Mouse (Mus musculus): Measurements from ENCODE around the gene Tango2. TPM values are rescaled to one million over a fixed set of nuclear protein-coding genes. Genes with fewer than 3 reads are reported as not detected.

Tango2 gene
- polyA plus RNA-seq, 1 experiment, result 31.1 TPM

DNA sequence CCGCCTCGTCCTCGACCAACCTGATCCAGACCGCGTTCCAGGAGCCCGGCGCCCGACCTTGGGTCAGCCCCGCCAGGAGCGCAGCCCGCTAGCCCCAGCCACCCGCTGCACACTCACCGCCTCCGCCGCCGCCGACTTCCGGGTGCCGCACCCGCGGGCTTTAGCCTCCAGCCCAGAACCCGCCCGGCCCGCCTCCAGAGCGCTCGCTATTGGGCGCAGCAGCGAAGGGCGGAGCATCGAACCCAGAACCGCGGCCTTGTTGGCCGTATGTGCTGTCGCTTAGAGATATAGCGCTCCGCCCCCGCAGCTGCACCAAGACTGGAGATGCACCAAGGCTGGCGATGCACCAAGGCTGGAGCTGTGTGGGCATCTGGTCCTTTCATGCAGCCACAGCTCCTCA is 4.1 kb downstream of the Tango2 start:
- Histone ChIP-seq H3K4me3 (ENCODE audit: extremely low read depth, insufficient read depth, insufficient read length) (peak overlapping the region; percentile 63), H3K4me1 (ENCODE audit: control insufficient read depth, insufficient read depth, insufficient read length) (peaks cover 6% of the 10 kb centered on the region; the same call in 1 of the 2 replicates), H3K27me3 (ENCODE audit: control insufficient read depth, insufficient read depth, low read length) (peaks cover 5% of the 10 kb centered on the region), H3K27ac (ENCODE audit: insufficient read depth, low read length) (no peak overlapping the region; the same call in 1 of the 2 replicates), H3K36me3 (ENCODE audit: control insufficient read depth, insufficient read depth, low read length) (no peaks in the 10 kb centered on the region; the same call in 1 of the 2 replicates)
- DNase-seq (ENCODE audit: low read depth in 1 of 2, low spot score in 2 of 2), result peak; percentile 85 to 97
- TF ChIP-seq CTCF (IDR thresholded peaks at IDR 0.05; ENCODE audit: extremely low read depth, insufficient read depth, insufficient read length, insufficient replicate concordance), result no peak
- TF ChIP-seq POLR2A (IDR thresholded peaks at IDR 0.05; ENCODE audit: low read depth, low read length), result peak; percentile 73
- under 1% methylated on average over 38 of the region's 38 CpGs for WGBS

GRCm38 (mm10) chr16:18342650-18343570 is 5.0 kb downstream of the Tango2 start:
- TF ChIP-seq POLR2A (IDR thresholded peaks at IDR 0.05; ENCODE audit: low read depth, low read length), result no peak
- TF ChIP-seq CTCF (IDR thresholded peaks at IDR 0.05; ENCODE audit: extremely low read depth, insufficient read depth, insufficient read length, insufficient replicate concordance), result no peak
- 33% methylated on average over 9 of the region's 9 CpGs for WGBS
- peaks cover 6% of the 10 kb centered on the region; the same call in 1 of the 2 replicates for H3K4me1 ChIP-seq (ENCODE audit: control insufficient read depth, insufficient read depth, insufficient read length)
- H3K27me3 ChIP-seq (ENCODE audit: control insufficient read depth, insufficient read depth, low read length), result no peaks in the 10 kb centered on the region
- no peak for DNase-seq (ENCODE audit: low read depth in 1 of 2, low spot score in 2 of 2)
- no peak overlapping the region; the same call in 1 of the 2 replicates for H3K27ac ChIP-seq (ENCODE audit: insufficient read depth, low read length)
- peaks cover 2% of the 10 kb centered on the region for H3K36me3 ChIP-seq (ENCODE audit: control insufficient read depth, insufficient read depth, low read length)
- H3K4me3 ChIP-seq (ENCODE audit: extremely low read depth, insufficient read depth, insufficient read length), result peak overlapping the region; percentile 63

- no peak overlapping the region for H3K27ac ChIP-seq (ENCODE audit: insufficient read depth, low read length)
- WGBS, result 71% methylated on average over 2 of the region's 2 CpGs
- H3K36me3 ChIP-seq (ENCODE audit: control insufficient read depth, insufficient read depth, low read length), result peaks cover 4% of the 10 kb centered on the region
- peaks cover 6% of the 10 kb centered on the region; the same call in 1 of the 2 replicates for H3K4me1 ChIP-seq (ENCODE audit: control insufficient read depth, insufficient read depth, insufficient read length)
- TF ChIP-seq CTCF (IDR thresholded peaks at IDR 0.05; ENCODE audit: extremely low read depth, insufficient read depth, insufficient read length, insufficient replicate concordance) (no peak), POLR2A (IDR thresholded peaks at IDR 0.05; ENCODE audit: low read depth, low read length) (no peak)
- H3K4me3 ChIP-seq (ENCODE audit: extremely low read depth, insufficient read depth, insufficient read length), result no peak overlapping the region
- H3K27me3 ChIP-seq (ENCODE audit: control insufficient read depth, insufficient read depth, low read length), result no peaks in the 10 kb centered on the region
- DNase-seq (ENCODE audit: low read depth in 1 of 2, low spot score in 2 of 2), result no peak
Measured at GRCm38 (mm10) chr16:18342076-18342475, 5.8 kb downstream of the Tango2 start.

DNA sequence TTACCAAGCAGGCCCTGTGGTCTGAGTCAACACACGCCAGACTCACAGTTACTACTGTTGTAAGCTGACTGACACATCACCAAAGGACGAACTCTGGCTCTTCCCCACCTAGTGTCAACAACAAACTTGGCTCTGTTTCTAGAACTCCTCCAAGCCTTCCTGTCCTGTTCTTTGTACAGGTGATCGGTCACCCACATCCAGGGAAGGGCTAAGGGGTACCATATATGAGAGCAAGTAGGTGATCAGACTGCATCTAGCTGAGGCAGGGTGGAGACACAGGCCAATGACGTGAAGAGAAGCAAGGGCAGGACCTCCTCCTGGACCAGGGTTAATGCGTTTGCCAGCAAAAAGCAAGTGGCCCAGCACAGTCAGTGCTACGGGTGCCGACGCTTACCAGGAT is 6.3 kb downstream of the Tango2 start:
- Histone ChIP-seq H3K4me1 (ENCODE audit: control insufficient read depth, insufficient read depth, insufficient read length) (peaks cover 6% of the 10 kb centered on the region; the same call in 1 of the 2 replicates), H3K27ac (ENCODE audit: insufficient read depth, low read length) (no peak overlapping the region), H3K4me3 (ENCODE audit: extremely low read depth, insufficient read depth, insufficient read length) (no peak overlapping the region), H3K36me3 (ENCODE audit: control insufficient read depth, insufficient read depth, low read length) (peaks cover 4% of the 10 kb centered on the region), H3K27me3 (ENCODE audit: control insufficient read depth, insufficient read depth, low read length) (no peaks in the 10 kb centered on the region)
- no peak for DNase-seq (ENCODE audit: low read depth in 1 of 2, low spot score in 2 of 2)
- TF ChIP-seq POLR2A (IDR thresholded peaks at IDR 0.05; ENCODE audit: low read depth, low read length), result no peak
- no peak for TF ChIP-seq CTCF (IDR thresholded peaks at IDR 0.05; ENCODE audit: extremely low read depth, insufficient read depth, insufficient read length, insufficient replicate concordance)
- 84% methylated on average over 8 of the region's 8 CpGs for WGBS

DNA sequence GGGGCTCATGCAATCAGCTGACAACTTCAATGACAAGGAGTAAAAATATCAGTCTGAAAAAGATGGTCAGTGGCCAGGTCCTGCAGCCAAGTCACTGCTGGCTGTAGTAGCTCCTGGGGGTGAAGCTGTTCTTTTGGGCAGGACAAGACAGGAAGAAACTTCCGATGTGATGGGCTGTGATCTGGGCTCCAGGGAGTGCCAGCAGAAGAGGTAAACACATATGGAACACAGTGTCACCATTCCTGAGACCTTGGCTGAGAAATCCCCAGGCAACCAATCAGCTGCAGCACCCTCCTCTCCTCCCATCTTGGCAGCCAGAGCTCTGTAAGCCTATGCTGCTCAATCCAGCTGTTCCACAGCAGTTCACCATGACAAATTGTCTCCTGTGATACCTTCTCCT is 8.0 kb downstream of the Tango2 start:
- Histone ChIP-seq H3K27me3 (ENCODE audit: control insufficient read depth, insufficient read depth, low read length) (no peaks in the 10 kb centered on the region), H3K27ac (ENCODE audit: insufficient read depth, low read length) (no peak overlapping the region), H3K4me1 (ENCODE audit: control insufficient read depth, insufficient read depth, insufficient read length) (peaks cover 6% of the 10 kb centered on the region; the same call in 1 of the 2 replicates), H3K36me3 (ENCODE audit: control insufficient read depth, insufficient read depth, low read length) (peaks cover 4% of the 10 kb centered on the region), H3K4me3 (ENCODE audit: extremely low read depth, insufficient read depth, insufficient read length) (no peak overlapping the region)
- no peak for DNase-seq (ENCODE audit: low read depth in 1 of 2, low spot score in 2 of 2)
- 97% methylated on average over 1 of the region's 1 CpGs for WGBS
- TF ChIP-seq POLR2A (IDR thresholded peaks at IDR 0.05; ENCODE audit: low read depth, low read length), result no peak
- no peak for TF ChIP-seq CTCF (IDR thresholded peaks at IDR 0.05; ENCODE audit: extremely low read depth, insufficient read depth, insufficient read length, insufficient replicate concordance)

GRCm38 (mm10) chr16:18337261-18337660 is 10.6 kb downstream of the Tango2 start:
- Histone ChIP-seq H3K4me1 (ENCODE audit: control insufficient read depth, insufficient read depth, insufficient read length) (no peaks in the 10 kb centered on the region), H3K36me3 (ENCODE audit: control insufficient read depth, insufficient read depth, low read length) (peaks cover 8% of the 10 kb centered on the region), H3K27ac (ENCODE audit: insufficient read depth, low read length) (no peak overlapping the region), H3K27me3 (ENCODE audit: control insufficient read depth, insufficient read depth, low read length) (no peaks in the 10 kb centered on the region), H3K4me3 (ENCODE audit: extremely low read depth, insufficient read depth, insufficient read length) (no peak overlapping the region)
- WGBS, result 93% methylated on average over 4 of the region's 4 CpGs
- no peak for DNase-seq (ENCODE audit: low read depth in 1 of 2, low spot score in 2 of 2)
- TF ChIP-seq POLR2A (IDR thresholded peaks at IDR 0.05; ENCODE audit: low read depth, low read length) (no peak), CTCF (IDR thresholded peaks at IDR 0.05; ENCODE audit: extremely low read depth, insufficient read depth, insufficient read length, insufficient replicate concordance) (no peak)

DNA sequence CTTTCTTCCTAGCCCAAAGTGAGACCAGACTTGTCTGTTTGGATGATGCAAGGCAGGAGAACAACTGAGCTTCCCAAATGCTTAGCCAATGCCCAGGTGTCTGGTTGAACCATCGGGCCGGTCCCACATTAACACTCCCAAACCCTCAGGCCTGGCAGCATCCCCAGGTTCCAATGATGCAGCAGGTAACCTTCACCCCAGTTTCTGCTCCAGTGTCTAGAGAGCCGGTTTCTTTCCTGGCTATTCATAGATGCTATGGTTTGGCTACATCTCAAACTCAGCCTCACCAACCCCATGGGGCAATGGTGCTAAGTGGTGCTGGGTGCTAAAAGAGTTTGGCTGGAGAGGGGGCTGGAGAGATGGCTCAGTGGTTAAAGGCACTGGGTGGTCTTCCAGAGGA is 11.9 kb downstream of the Tango2 start:
- DNase-seq (ENCODE audit: low read depth in 1 of 2, low spot score in 2 of 2), result no peak
- no peak overlapping the region for H3K4me3 ChIP-seq (ENCODE audit: extremely low read depth, insufficient read depth, insufficient read length)
- no peaks in the 10 kb centered on the region for H3K27me3 ChIP-seq (ENCODE audit: control insufficient read depth, insufficient read depth, low read length)
- TF ChIP-seq POLR2A (IDR thresholded peaks at IDR 0.05; ENCODE audit: low read depth, low read length), result no peak
- TF ChIP-seq CTCF (IDR thresholded peaks at IDR 0.05; ENCODE audit: extremely low read depth, insufficient read depth, insufficient read length, insufficient replicate concordance), result no peak
- no peaks in the 10 kb centered on the region for H3K4me1 ChIP-seq (ENCODE audit: control insufficient read depth, insufficient read depth, insufficient read length)
- no peak overlapping the region for H3K27ac ChIP-seq (ENCODE audit: insufficient read depth, low read length)
- WGBS, result 96% methylated on average over 3 of the region's 3 CpGs
- peaks cover 8% of the 10 kb centered on the region for H3K36me3 ChIP-seq (ENCODE audit: control insufficient read depth, insufficient read depth, low read length)
